Comparison of ENCODE assay signal across 19 mouse cellular contexts in genomic region chr11:85980388-85980787, GRCm38 (mm10).
DNase-seq lines count a peak whose midpoint lies in the region; ATAC-seq and TF ChIP-seq lines count a peak whose summit lies in the region.
"Had no signal": no experiment of that assay in that cellular context is flagged by ENCODE, and none has a peak within 500 bp of the region (broad histone marks: within the 10 kb centered on the region; RNA-seq: fewer than 3 reads in every experiment).

No protein-coding gene starts in this region.

- DNase-seq in embryonic facial prominence, embryonic 10.5 days (ENCODE audit: low spot score): no peak
- DNase-seq in kidney, postnatal 25 days: no peak
- DNase-seq in lung, adult 2 months: no peak
- no peak for DNase-seq in spleen, postnatal 4 days (ENCODE audit: low spot score in 2 of 2)
- DNase-seq: adrenal gland, postnatal 25 days; cerebellum, adult 9-11 months; layer of hippocampus, postnatal 36 days; lung, postnatal 14 days had no signal

- H3K9me3 ChIP-seq in embryonic facial prominence, embryonic 13.5 days: no peaks in the 10 kb centered on the region
- H3K9me3 ChIP-seq in embryonic facial prominence, embryonic 10.5 days: no peaks in the 10 kb centered on the region
- no peaks in the 10 kb centered on the region for H3K9me3 ChIP-seq in kidney, embryonic 16.5 days (ENCODE audit: low read length)
- no peaks in the 10 kb centered on the region for H3K9me3 ChIP-seq in lung, embryonic 16.5 days (ENCODE audit: control insufficient read depth, low read length)
- H3K9me3 ChIP-seq in limb, embryonic 15.5 days: no peaks in the 10 kb centered on the region
- H3K9me3 ChIP-seq: forebrain, embryonic 12.5 days; hindbrain, embryonic 10.5 days; midbrain, embryonic 12.5 days; neural tube, embryonic 15.5 days had no signal

- H3K9ac ChIP-seq in embryonic facial prominence, embryonic 13.5 days: no peak overlapping the region
- no peak overlapping the region for H3K9ac ChIP-seq in kidney, embryonic 16.5 days (replicated peaks; ENCODE audit: low read length)
- H3K9ac ChIP-seq in lung, embryonic 16.5 days (ENCODE audit: low read length): no peak overlapping the region
- H3K9ac ChIP-seq in limb, embryonic 15.5 days: no peak overlapping the region
- H3K9ac ChIP-seq: forebrain, embryonic 12.5 days; midbrain, embryonic 12.5 days; neural tube, embryonic 15.5 days had no signal

- ATAC-seq in embryonic facial prominence, embryonic 13.5 days (ENCODE audit: insufficient number of reproducible peaks, insufficient read depth, low FRiP score, low TSS enrichment, low read depth): peak; percentile 48; the same call in 1 of the 2 replicates
- peak; percentile 71 for ATAC-seq in kidney, embryonic 16.5 days (ENCODE audit: low FRiP score, low TSS enrichment)
- peak; percentile 15; the same call in 1 of the 2 replicates for ATAC-seq in lung, embryonic 16.5 days (ENCODE audit: low read depth)
- no peak for ATAC-seq in limb, embryonic 15.5 days (ENCODE audit: insufficient number of reproducible peaks, low FRiP score, low TSS enrichment, low read depth)
- ATAC-seq: hindbrain, postnatal 0 days; intestine, embryonic 16.5 days had no signal

- no peak for TF ChIP-seq CTCF in lung, adult 2 months (IDR thresholded peaks at IDR 0.05; ENCODE audit: insufficient read depth, low read length)

- peaks cover 4% of the 10 kb centered on the region for H3K4me1 ChIP-seq in embryonic facial prominence, embryonic 13.5 days
- peaks cover 6% of the 10 kb centered on the region; the same call in 1 of the 2 replicates for H3K4me1 ChIP-seq in embryonic facial prominence, embryonic 10.5 days
- H3K4me1 ChIP-seq in kidney, embryonic 16.5 days (ENCODE audit: insufficient read depth, low read length): peaks cover 8% of the 10 kb centered on the region
- H3K4me1 ChIP-seq in lung, embryonic 16.5 days (replicated peaks; ENCODE audit: control insufficient read depth, insufficient read depth, low read length): peaks cover 4% of the 10 kb centered on the region; the same call in 1 of the 2 replicates
- H3K4me1 ChIP-seq in lung, adult 2 months (ENCODE audit: control insufficient read depth, insufficient read depth, low read length): no peaks in the 10 kb centered on the region
- H3K4me1 ChIP-seq in limb, embryonic 15.5 days: peaks cover 7% of the 10 kb centered on the region
- H3K4me1 ChIP-seq: forebrain, embryonic 12.5 days; hindbrain, embryonic 10.5 days; midbrain, embryonic 12.5 days; neural tube, embryonic 15.5 days had no signal

- H3K27ac ChIP-seq in embryonic facial prominence, embryonic 13.5 days: 0 out of 2 replicates have a peak overlapping the region, but pooled peaks have one; percentile 41
- H3K27ac ChIP-seq in embryonic facial prominence, embryonic 10.5 days (replicated peaks): no peak overlapping the region
- peak overlapping the region; percentile 34; the same call in 1 of the 2 replicates for H3K27ac ChIP-seq in kidney, embryonic 16.5 days (ENCODE audit: low read length)
- H3K27ac ChIP-seq in lung, embryonic 16.5 days (ENCODE audit: low read length): no peak overlapping the region
- H3K27ac ChIP-seq in limb, embryonic 15.5 days: peak overlapping the region; percentile 38; the same call in 1 of the 2 replicates
- H3K27ac ChIP-seq: forebrain, embryonic 12.5 days; hindbrain, embryonic 10.5 days; hindbrain, postnatal 0 days; midbrain, embryonic 12.5 days; neural tube, embryonic 15.5 days had no signal

- no peaks in the 10 kb centered on the region for H3K27me3 ChIP-seq in embryonic facial prominence, embryonic 13.5 days
- no peaks in the 10 kb centered on the region for H3K27me3 ChIP-seq in embryonic facial prominence, embryonic 10.5 days (replicated peaks; ENCODE audit: low read depth, poor library complexity, severe bottlenecking)
- H3K27me3 ChIP-seq in kidney, embryonic 16.5 days (ENCODE audit: insufficient read depth, low read length): no peaks in the 10 kb centered on the region
- no peaks in the 10 kb centered on the region for H3K27me3 ChIP-seq in lung, embryonic 16.5 days (ENCODE audit: control insufficient read depth, insufficient read depth, low read depth, low read length)
- no peaks in the 10 kb centered on the region for H3K27me3 ChIP-seq in limb, embryonic 15.5 days
- H3K27me3 ChIP-seq: forebrain, embryonic 12.5 days had no signal

- 54% methylated on average over 11 of the region's 11 CpGs for WGBS in embryonic facial prominence, embryonic 13.5 days
- WGBS in embryonic facial prominence, embryonic 10.5 days: 87% methylated on average over 11 of the region's 11 CpGs
- WGBS in kidney, embryonic 16.5 days: 49% methylated on average over 11 of the region's 11 CpGs
- WGBS in lung, embryonic 16.5 days: 61% methylated on average over 11 of the region's 11 CpGs
- WGBS in lung, adult 2 months: 78% methylated on average over 11 of the region's 11 CpGs
- 46% methylated on average over 11 of the region's 11 CpGs for WGBS in limb, embryonic 15.5 days

- H3K4me2 ChIP-seq in embryonic facial prominence, embryonic 13.5 days: peak overlapping the region; percentile 28; the same call in 1 of the 2 replicates
- no peak overlapping the region for H3K4me2 ChIP-seq in kidney, embryonic 16.5 days (replicated peaks; ENCODE audit: low read depth, low read length)
- no peak overlapping the region for H3K4me2 ChIP-seq in lung, embryonic 16.5 days (ENCODE audit: low read depth, low read length)
- no peak overlapping the region for H3K4me2 ChIP-seq in limb, embryonic 15.5 days
- H3K4me2 ChIP-seq: forebrain, embryonic 12.5 days; midbrain, embryonic 12.5 days; neural tube, embryonic 15.5 days had no signal

- no peak for TF ChIP-seq POLR2A in lung, adult 2 months (IDR thresholded peaks at IDR 0.05; ENCODE audit: borderline replicate concordance, extremely low read depth, low read depth, low read length)

- H3K36me3 ChIP-seq in embryonic facial prominence, embryonic 13.5 days: no peaks in the 10 kb centered on the region
- H3K36me3 ChIP-seq in embryonic facial prominence, embryonic 10.5 days (replicated peaks): no peaks in the 10 kb centered on the region
- H3K36me3 ChIP-seq in kidney, embryonic 16.5 days (ENCODE audit: insufficient read depth, low read length): no peaks in the 10 kb centered on the region
- H3K36me3 ChIP-seq in lung, embryonic 16.5 days (ENCODE audit: control insufficient read depth, insufficient read depth, low read length): no peaks in the 10 kb centered on the region
- H3K36me3 ChIP-seq in limb, embryonic 15.5 days: no peaks in the 10 kb centered on the region
- H3K36me3 ChIP-seq: forebrain, embryonic 12.5 days; hindbrain, embryonic 10.5 days; midbrain, embryonic 12.5 days; neural tube, embryonic 15.5 days had no signal

- no peak overlapping the region for H3K4me3 ChIP-seq in embryonic facial prominence, embryonic 13.5 days
- H3K4me3 ChIP-seq in embryonic facial prominence, embryonic 10.5 days: no peak overlapping the region
- no peak overlapping the region for H3K4me3 ChIP-seq in kidney, embryonic 16.5 days (ENCODE audit: low read length)
- no peak overlapping the region for H3K4me3 ChIP-seq in lung, embryonic 16.5 days (ENCODE audit: low read length)
- no peak overlapping the region for H3K4me3 ChIP-seq in lung, adult 2 months (replicated peaks; ENCODE audit: extremely low read depth, low read depth, low read length)
- no peak overlapping the region for H3K4me3 ChIP-seq in limb, embryonic 15.5 days
- H3K4me3 ChIP-seq: erythroblast, embryonic 14.5 days; forebrain, embryonic 12.5 days; hindbrain, embryonic 10.5 days; midbrain, embryonic 12.5 days; neural tube, embryonic 15.5 days had no signal

Comparison
In these comparisons a context has a peak if more than half of its experiments do, and no peak if none do; other contexts are left out.
1. H3K27ac ChIP-seq: peak in embryonic facial prominence, embryonic 13.5 days (single experiment), kidney, embryonic 16.5 days (single experiment) and limb, embryonic 15.5 days (single experiment); none in embryonic facial prominence, embryonic 10.5 days (single experiment) and lung, embryonic 16.5 days (single experiment).